Mouse (Mus musculus) forebrain, embryonic 16.5 days (tissue): ENCODE results near the gene Oas1f. TPM values are rescaled to one million over a fixed set of nuclear protein-coding genes. Genes with fewer than 3 reads are reported as not detected.
"Not testable (repeated sequence)": the region's sequence is repeated elsewhere in the genome, so short reads cannot be mapped to it uniquely, and the experiment has no call there.

ENCODE experiments used
- ATAC-seq: fragments of 200-750 bp; cut with Nextera tagmentation; 2 replicates; pipeline ENCODE4 v1.8.0; 2017; ENCODE audit warnings: mild to moderate bottlenecking, moderate library complexity
- H3K27ac ChIP-seq: fragments of 300-500 bp; sonication (generic); 2 replicates; pipeline ENCODE4 v1.5.1; 2014; ENCODE audit warnings: low read length, control low read depth
- H3K27me3 ChIP-seq: fragments of 300-500 bp; sonication (generic); replicated peaks from 2 replicates; pipeline ENCODE4 v1.6.1; 2014; ENCODE audit warnings: low read length; ENCODE audit not compliant: control insufficient read depth, insufficient read depth
- H3K36me3 ChIP-seq: fragments of 300-500 bp; sonication (generic); 2 replicates; pipeline ENCODE4 v1.6.1; 2014; ENCODE audit not compliant: control insufficient read depth, insufficient read depth
- H3K4me1 ChIP-seq: fragments of 300-500 bp; sonication (generic); replicated peaks from 2 replicates; pipeline ENCODE4 v1.6.1; 2014; ENCODE audit warnings: low read length; ENCODE audit not compliant: control insufficient read depth, insufficient read depth
- H3K4me2 ChIP-seq: fragments of 300-500 bp; sonication (generic); 2 replicates; pipeline ENCODE4 v1.6.1; 2014; ENCODE audit warnings: mild to moderate bottlenecking, low read length, control low read depth
- H3K4me3 ChIP-seq: fragments of 300-500 bp; sonication (generic); replicated peaks from 2 replicates; pipeline ENCODE4 v1.5.1; 2014; ENCODE audit warnings: mild to moderate bottlenecking, low read length, control low read depth
- H3K9ac ChIP-seq: fragments of 300-500 bp; sonication (generic); replicated peaks from 2 replicates; pipeline ENCODE4 v1.6.1; 2014; ENCODE audit warnings: low read depth, low read length, control low read depth
- H3K9me3 ChIP-seq: fragments of 300-500 bp; sonication (generic); 2 replicates; pipeline ENCODE4 v1.6.1; 2016; ENCODE audit warnings: low read length; ENCODE audit not compliant: control insufficient read depth
- WGBS: fragments of 180-500 bp; shearing (Covaris S2); extraction: QIAGEN DNeasy Blood & Tissue Kit; methylation state at CpG from one replicate; pipeline ENCODE4 v1.1.7; 2014; 5-methylcytosine and 5-hydroxymethylcytosine counted together
- polyA plus RNA-seq: library from polyadenylated mRNA; unstranded; fragments of >200 nt; fragmentation: Nextera tagmentation; extraction: Ambion mirVana; gene quantifications from 2 replicates; pipeline ENCODE4 v1.2.1, GENCODE M21; 2015

Oas1f gene
- polyA plus RNA-seq, 1 experiment from 2014 or later: not detected

DNA sequence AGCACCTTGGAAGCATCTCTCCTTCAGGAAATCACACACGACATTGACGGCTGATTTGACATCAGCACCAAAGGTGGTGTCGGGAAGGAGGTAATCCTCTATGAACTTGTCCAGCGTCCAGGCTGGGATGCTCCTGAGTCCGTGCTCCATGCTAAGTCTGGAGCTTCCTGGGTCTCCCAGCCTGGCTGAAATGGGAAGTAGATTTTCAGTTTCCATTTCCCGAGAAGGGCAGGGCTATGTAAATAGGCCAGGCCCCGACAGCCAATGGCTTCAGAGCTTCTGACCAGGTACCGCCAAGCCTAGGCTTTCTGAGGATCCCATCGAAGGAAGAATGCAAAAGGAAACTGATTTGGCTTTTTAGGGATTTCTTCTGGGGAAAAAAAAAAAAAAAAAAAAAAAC lies 40.2 kb downstream of the Oas1f start, which contains the start of gene Oas1g:
Gene Oas1g (minus strand): TSS at position 201 of the 400 bp plus-strand sequence.
- not testable (repeated sequence) for H3K27ac ChIP-seq, ATAC-seq, H3K4me3 ChIP-seq, H3K9ac ChIP-seq, H3K27me3 ChIP-seq, H3K9me3 ChIP-seq, H3K36me3 ChIP-seq, H3K4me2 ChIP-seq, H3K4me1 ChIP-seq
- WGBS: 40% methylated on average over 6 of the region's 9 CpGs

DNA sequence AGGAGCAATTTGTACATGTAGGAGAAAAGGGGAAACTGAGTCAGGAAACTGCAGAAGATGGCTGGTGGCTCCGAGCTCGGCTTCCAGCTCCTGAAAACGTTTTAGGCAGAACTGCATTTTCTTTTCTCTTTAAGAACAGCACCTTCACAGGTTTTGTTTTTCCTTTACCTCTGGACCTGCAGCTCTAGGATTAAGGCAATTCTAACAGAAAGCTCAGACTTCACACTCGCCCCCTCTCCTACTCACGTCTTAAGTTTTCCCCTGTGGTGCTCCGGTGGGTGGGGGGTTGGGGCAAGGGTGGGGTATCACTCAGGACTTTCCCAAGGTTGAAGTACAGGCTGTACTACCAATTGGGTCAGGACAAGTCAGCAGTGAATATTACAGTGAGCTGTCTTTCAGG lies 40.7 kb downstream of the Oas1f start:
- Histone ChIP-seq H3K4me1 (no peaks in the 10 kb centered on the region), H3K27ac (no peak overlapping the region), H3K4me2 (no peak overlapping the region), H3K27me3 (no peaks in the 10 kb centered on the region), H3K9me3 (no peaks in the 10 kb centered on the region), H3K36me3 (no peaks in the 10 kb centered on the region), H3K9ac (no peak overlapping the region), H3K4me3 (no peak overlapping the region)
- WGBS: 60% methylated on average over 6 of the region's 6 CpGs
- ATAC-seq: no peak

DNA sequence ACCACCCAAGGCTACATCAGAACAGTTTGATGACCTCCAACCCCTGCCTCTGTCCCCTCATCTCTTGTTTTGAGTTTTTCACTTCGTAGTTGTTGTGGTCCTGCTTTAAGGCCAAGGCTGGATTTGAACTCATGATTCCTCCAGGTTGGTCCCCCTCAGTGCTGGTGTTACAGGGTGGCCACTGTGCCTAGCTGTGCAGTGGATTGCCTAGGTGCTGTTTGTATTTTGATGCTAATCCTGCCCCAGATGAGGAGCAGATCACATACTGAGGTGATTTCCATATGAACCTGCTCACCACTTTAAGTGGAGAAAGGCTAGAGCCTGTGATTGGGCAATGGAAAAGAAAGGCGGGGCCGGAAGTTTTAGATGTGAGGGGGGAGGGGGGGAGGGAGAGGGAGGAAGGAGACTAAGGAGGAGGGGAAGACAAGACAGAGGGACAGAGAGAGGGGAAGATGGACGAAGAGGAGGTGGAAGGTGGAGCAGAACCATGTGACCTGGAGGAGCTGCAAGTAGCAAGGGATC lies 41.2 kb downstream of the Oas1f start:
- not testable (repeated sequence) for H3K27me3 ChIP-seq, H3K27ac ChIP-seq, ATAC-seq, H3K4me1 ChIP-seq, H3K4me2 ChIP-seq, H3K36me3 ChIP-seq, H3K4me3 ChIP-seq, H3K9me3 ChIP-seq, H3K9ac ChIP-seq
- 39% methylated on average over 4 of the region's 4 CpGs for WGBS

DNA sequence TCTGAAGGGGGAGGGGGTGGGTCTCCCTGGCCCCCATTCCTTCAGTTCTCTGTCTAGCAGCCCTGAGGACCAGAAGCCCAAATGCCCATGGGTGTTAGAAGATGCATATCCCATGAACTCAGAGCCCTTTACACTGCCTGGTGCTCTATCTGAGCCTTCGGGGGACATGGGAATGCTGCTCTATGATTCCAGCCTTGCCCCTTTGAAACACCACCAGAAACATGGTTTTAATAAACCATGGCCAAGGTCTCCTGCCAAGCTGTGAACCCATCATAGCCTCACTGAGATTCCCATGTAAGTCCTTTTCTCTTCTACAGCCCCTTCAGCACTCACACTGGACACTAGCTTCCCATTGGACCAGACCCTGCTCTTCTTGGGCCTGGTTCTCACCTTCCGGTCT lies 42.9 kb downstream of the Oas1f start:
- Histone ChIP-seq H3K36me3 (no peaks in the 10 kb centered on the region), H3K27ac (no peak overlapping the region), H3K4me2 (no peak overlapping the region), H3K4me3 (no peak overlapping the region), H3K9me3 (no peaks in the 10 kb centered on the region), H3K27me3 (no peaks in the 10 kb centered on the region), H3K4me1 (no peaks in the 10 kb centered on the region), H3K9ac (no peak overlapping the region)
- no peak for ATAC-seq
- WGBS: 94% methylated on average over 2 of the region's 2 CpGs

DNA sequence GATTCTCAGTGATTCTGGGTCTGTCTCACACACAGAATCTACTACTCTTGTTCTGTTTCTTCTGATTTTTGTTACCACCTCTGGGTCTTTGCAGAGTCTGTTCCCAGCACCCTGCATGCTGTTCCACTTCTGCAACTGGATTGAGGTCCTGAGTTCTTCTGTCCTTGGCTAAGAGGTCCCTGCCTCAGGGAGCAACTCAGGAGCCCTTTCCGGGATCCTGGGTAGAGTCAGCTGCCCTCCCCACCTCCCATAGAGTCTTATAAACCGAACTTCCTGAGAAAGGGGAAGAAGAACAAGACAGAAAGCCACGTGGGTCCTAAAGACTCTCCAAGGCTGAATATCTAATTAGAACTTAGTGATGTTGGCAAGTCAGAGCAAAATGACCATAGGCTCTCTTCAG lies 43.8 kb downstream of the Oas1f start:
- Histone ChIP-seq H3K27ac (no peak overlapping the region), H3K4me2 (no peak overlapping the region), H3K27me3 (no peaks in the 10 kb centered on the region), H3K9me3 (no peaks in the 10 kb centered on the region), H3K4me3 (no peak overlapping the region), H3K4me1 (no peaks in the 10 kb centered on the region), H3K36me3 (no peaks in the 10 kb centered on the region), H3K9ac (no peak overlapping the region)
- no peak for ATAC-seq
- WGBS: 57% methylated on average over 3 of the region's 3 CpGs

DNA sequence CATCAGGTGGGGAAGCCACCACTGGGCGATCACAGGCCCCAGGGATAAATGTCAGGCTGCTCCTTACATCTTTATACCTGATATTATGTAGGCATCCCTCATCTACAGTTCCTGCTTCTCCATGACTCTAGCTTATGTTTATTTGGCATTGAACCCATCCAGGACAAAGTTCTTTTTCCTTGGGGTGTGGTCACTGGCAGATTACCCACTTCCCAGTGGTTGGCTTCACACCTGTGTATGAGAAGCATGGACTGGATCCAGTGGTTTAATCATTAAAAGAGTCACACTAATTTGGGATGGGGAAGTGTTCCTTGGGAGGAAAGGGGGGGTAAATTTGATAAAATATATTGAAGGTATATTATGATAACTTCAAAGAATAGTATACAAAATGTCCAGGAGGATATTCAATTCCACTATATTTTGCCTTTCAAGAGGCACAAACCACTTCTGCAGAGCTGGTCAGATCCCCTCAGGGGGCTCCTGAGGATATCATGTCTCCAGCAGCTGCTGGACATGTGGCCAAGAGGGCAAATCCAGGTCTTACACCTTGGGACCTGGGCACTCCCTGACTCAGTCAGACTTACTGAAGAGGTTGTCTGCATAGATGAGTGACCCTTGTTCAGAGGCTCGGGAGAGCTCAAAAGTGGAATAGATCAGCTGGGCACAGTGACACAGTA lies 44.5 kb downstream of the Oas1f start:
- H3K27ac ChIP-seq, H3K4me3 ChIP-seq, H3K36me3 ChIP-seq, H3K9me3 ChIP-seq, ATAC-seq, H3K4me2 ChIP-seq, H3K27me3 ChIP-seq, H3K9ac ChIP-seq, H3K4me1 ChIP-seq: not testable (repeated sequence)
- 90% methylated on average over 2 of the region's 2 CpGs for WGBS

DNA sequence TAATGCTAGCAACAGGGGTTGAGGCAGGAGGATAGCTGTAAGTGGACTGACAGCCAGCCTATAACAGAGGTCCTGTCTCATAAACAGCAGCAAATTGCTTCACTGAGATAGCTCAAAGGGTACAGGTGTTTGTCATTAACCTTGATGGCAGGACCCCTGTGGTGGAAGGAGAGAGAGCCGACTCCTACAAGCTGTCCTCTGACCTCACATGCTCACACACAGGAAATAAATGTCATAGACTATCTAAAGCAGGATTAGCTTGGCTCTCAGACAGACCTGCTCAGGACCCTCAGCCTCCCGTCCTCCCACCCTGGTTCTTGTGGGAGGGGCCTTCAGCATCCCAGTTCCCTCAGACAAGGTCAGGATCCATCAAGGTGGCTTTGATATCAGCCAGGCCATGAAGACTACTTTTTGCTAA lies 45.1 kb downstream of the Oas1f start:
- H3K27me3 ChIP-seq: no peaks in the 10 kb centered on the region
- WGBS: 83% methylated on average over 2 of the region's 2 CpGs
- no peak for ATAC-seq
- H3K27ac ChIP-seq: no peak overlapping the region
- no peak overlapping the region for H3K4me2 ChIP-seq
- H3K36me3 ChIP-seq: no peaks in the 10 kb centered on the region
- H3K4me1 ChIP-seq: no peaks in the 10 kb centered on the region
- no peaks in the 10 kb centered on the region for H3K9me3 ChIP-seq
- no peak overlapping the region for H3K4me3 ChIP-seq
- no peak overlapping the region for H3K9ac ChIP-seq

DNA sequence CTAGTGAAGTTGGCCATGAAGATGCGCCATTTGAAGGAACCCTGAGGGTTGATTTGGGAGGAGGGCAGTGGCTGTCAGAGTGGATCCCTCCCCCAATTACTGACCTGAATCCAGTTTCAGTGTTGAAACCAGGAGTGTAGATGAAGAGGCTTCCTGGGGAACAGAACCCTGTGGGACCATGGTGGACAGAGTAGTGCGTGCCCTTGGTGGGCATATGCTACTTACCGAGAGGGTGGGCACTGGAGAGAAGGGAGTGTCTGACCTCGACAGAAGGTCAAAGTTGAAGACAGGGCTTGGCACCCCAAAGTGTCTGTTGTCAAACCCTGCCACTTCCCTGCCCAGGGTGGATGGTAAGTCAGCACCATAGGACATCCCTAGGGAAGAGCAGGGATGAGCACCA lies 46.7 kb downstream of the Oas1f start:
- not testable (repeated sequence) for H3K9ac ChIP-seq, H3K4me1 ChIP-seq, H3K4me3 ChIP-seq, H3K27me3 ChIP-seq, H3K9me3 ChIP-seq, H3K4me2 ChIP-seq, H3K36me3 ChIP-seq, H3K27ac ChIP-seq, ATAC-seq
- WGBS: 95% methylated on average over 4 of the region's 4 CpGs

DNA sequence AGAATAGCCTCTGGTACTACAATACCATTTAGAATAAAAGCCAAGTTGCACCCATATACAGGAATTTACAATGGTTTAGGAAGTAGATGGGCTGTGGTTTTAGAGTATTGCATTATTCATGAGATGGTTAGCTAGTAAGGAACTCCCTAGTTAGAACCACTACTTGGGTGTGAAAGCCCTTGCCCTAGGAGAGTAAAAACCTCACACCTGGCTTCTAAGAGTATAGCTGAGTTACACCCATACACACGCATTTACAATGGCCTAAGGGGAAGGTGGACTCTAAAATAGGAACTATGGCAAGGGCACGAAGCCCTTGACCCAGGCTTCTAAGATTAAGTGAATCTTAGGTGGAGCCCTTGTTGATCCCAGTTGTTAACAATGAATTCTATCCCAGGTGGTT lies 47.5 kb downstream of the Oas1f start:
- H3K4me1 ChIP-seq, H3K27me3 ChIP-seq: not testable (repeated sequence)

More for the DNA sequence above, 47.5 kb downstream of the Oas1f start:
- H3K27ac ChIP-seq, H3K36me3 ChIP-seq, H3K4me3 ChIP-seq, H3K9ac ChIP-seq, H3K9me3 ChIP-seq, ATAC-seq, H3K4me2 ChIP-seq: not testable (repeated sequence)
- WGBS: 81% methylated on average over 2 of the region's 2 CpGs
